Mouse (Mus musculus) forebrain, postnatal 0 days (tissue): ENCODE results near the gene Dab1. TPM values are rescaled to one million over a fixed set of nuclear protein-coding genes. Genes with fewer than 3 reads are reported as not detected.

Source experiments
- ATAC-seq: fragments of 200-750 bp; cut with Nextera tagmentation; 2 replicates; pipeline ENCODE4 v1.8.0; 2017; ENCODE audit warnings: mild to moderate bottlenecking, moderate library complexity
- DNase-seq: peaks from one replicate; pipeline ENCODE4 v3.0.0-alpha.2; 2015
- H3K27ac ChIP-seq: fragments of 300-500 bp; sonication (generic); 2 replicates; pipeline ENCODE4 v1.5.1; 2014; ENCODE audit warnings: low read depth, mild to moderate bottlenecking, antibody characterized with exemption, low read length, moderate library complexity, mixed read lengths
- H3K27me3 ChIP-seq: fragments of 300-500 bp; sonication (generic); 2 replicates; pipeline ENCODE4 v1.6.1; 2014; ENCODE audit warnings: mild to moderate bottlenecking, low read length, mixed read lengths; ENCODE audit not compliant: insufficient read depth
- H3K36me3 ChIP-seq: fragments of 300-500 bp; sonication (generic); 2 replicates; pipeline ENCODE4 v1.6.1; 2014; ENCODE audit warnings: mild to moderate bottlenecking, moderate library complexity; ENCODE audit not compliant: insufficient read depth
- H3K4me1 ChIP-seq: fragments of 300-500 bp; sonication (generic); 2 replicates; pipeline ENCODE4 v1.6.1; 2014; ENCODE audit warnings: antibody characterized with exemption; ENCODE audit not compliant: insufficient read depth
- H3K4me2 ChIP-seq: fragments of 300-500 bp; sonication (generic); 2 replicates; pipeline ENCODE4 v1.6.1; 2014; ENCODE audit warnings: low read depth, mild to moderate bottlenecking, moderate library complexity
- H3K4me3 ChIP-seq: fragments of 300-500 bp; sonication (generic); 2 replicates; pipeline ENCODE4 v1.5.1; 2014; ENCODE audit warnings: low read depth, low read length, mixed read lengths
- H3K9ac ChIP-seq: fragments of 300-500 bp; sonication (generic); 2 replicates; pipeline ENCODE4 v1.6.1; 2014; ENCODE audit warnings: mild to moderate bottlenecking
- H3K9me3 ChIP-seq: fragments of 300-500 bp; sonication (generic); 2 replicates; pipeline ENCODE4 v1.6.1; 2016; ENCODE audit warnings: low read length
- CTCF ChIP-seq: sonication (generic); IDR thresholded peaks from 2 replicates; pipeline ENCODE4 v1.5.1; 2016; ENCODE audit warnings: antibody characterized with exemption, control low read depth, low read depth
- WGBS: fragments of 180-500 bp; shearing (Covaris S2); extraction: QIAGEN DNeasy Blood & Tissue Kit; methylation state at CpG from one replicate; pipeline ENCODE4 v1.1.7; 2014; 5-methylcytosine and 5-hydroxymethylcytosine counted together
- polyA plus RNA-seq: library from polyadenylated mRNA; unstranded; fragments of >200 nt; fragmentation: Nextera tagmentation; extraction: Ambion mirVana; gene quantifications from 2 replicates; pipeline ENCODE4 v1.2.1, GENCODE M21; 2015
- total RNA-seq: library from RNA; depleted of rRNA; stranded (reverse); fragments of >200 nt; gene quantifications from 2 replicates; pipeline ENCODE4 v1.2.3, GENCODE M21; 2014

Gene Dab1
- total and polyA plus RNA-seq, 2 experiments from 2014 or later, result 64.8 to 141 TPM

DNA sequence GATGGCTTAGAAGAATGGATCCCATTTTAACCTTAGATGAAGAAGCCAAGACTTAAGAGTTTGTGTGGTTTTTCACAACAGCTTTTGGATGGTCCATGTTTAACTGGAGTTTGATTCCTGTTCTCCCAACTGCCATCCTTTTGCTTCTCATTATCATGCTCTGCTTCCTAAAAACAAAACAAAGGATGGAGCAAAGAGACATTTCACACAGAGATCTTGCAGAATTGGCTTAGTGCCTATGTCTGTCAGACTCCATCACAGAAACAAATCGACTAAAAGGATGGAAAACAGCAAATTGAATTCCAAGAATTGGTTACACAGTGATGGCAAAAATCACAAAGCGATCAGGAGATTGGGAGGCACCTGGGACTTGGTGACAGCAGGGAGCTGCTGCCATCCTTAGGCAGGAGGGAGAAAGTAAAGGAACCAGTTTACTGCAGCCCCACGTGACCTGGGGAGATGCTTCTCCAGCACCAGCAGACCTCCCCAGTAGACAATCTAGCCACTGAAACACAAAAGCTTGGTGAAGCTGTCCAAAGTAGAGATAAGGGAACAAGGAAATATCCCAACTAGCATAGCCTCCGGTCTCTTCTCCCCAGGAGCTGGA is 132.2 kb downstream of the Dab1 start:
- Histone ChIP-seq H3K9me3 (no peaks in the 10 kb centered on the region), H3K27ac (no peak overlapping the region), H3K9ac (no peak overlapping the region), H3K4me3 (no peak overlapping the region), H3K36me3 (no peaks in the 10 kb centered on the region), H3K4me2 (no peak overlapping the region), H3K27me3 (no peaks in the 10 kb centered on the region), H3K4me1 (no peaks in the 10 kb centered on the region)
- 38% methylated on average over 4 of the region's 4 CpGs for WGBS
- ATAC-seq (peak; percentile 64), DNase-seq (peak; percentile 45)
- peak; percentile 14; the same call in 1 of the 2 replicates for TF ChIP-seq CTCF

DNA sequence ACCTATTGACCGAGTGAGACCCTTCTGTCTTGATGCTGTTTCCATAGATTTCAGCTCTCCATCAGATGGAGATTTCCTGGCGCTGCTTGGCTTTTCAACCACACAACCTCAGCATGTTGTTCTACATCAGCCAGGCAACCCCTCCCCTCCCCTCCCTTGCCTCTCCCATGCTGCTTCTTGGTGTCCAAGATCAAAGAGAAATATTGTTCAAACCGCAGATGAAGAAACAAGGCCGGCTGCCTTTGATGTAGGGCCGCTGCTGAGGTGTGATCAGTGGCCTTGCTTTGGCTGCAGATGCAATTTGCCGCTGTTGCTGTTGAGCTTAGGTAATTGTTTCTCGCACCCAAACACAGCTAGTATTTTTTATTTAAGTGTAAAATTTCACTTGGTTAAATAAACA is 135.4 kb downstream of the Dab1 start:
- Histone ChIP-seq H3K4me3 (no peak overlapping the region), H3K9ac (no peak overlapping the region), H3K27ac (no peak overlapping the region), H3K9me3 (no peaks in the 10 kb centered on the region), H3K4me2 (no peak overlapping the region), H3K4me1 (no peaks in the 10 kb centered on the region), H3K36me3 (no peaks in the 10 kb centered on the region), H3K27me3 (no peaks in the 10 kb centered on the region)
- DNase-seq, result no peak
- WGBS, result 64% methylated on average over 7 of the region's 7 CpGs
- no peak for ATAC-seq
- no peak for TF ChIP-seq CTCF

DNA sequence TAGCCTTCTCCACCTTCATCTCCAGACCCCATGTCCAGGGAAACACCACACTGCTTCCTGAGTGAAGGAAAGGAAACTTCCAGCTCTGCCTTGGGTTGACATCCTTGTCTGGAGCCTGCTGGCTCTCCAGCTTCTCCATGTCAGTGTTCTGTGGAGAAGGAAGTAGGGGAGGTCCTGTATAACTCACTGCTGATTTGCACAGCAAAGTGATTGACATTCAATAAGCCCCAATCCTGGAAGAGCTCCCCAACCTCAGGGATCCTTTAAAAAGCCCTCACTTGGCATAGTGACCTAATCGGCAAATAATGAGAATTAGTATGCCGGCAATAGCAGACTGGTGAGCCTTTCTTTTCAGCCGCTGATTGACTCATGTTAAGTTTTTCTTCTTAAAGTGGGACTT is 138.1 kb downstream of the Dab1 start:
- Histone ChIP-seq H3K9me3 (no peaks in the 10 kb centered on the region), H3K27ac (no peak overlapping the region), H3K36me3 (no peaks in the 10 kb centered on the region), H3K4me1 (no peaks in the 10 kb centered on the region), H3K4me2 (no peak overlapping the region), H3K9ac (no peak overlapping the region), H3K27me3 (no peaks in the 10 kb centered on the region), H3K4me3 (no peak overlapping the region)
- ATAC-seq, result peak; percentile 56; the same call in 1 of the 2 replicates
- WGBS, result 14% methylated on average over 3 of the region's 3 CpGs
- no peak for TF ChIP-seq CTCF
- DNase-seq, result no peak

DNA sequence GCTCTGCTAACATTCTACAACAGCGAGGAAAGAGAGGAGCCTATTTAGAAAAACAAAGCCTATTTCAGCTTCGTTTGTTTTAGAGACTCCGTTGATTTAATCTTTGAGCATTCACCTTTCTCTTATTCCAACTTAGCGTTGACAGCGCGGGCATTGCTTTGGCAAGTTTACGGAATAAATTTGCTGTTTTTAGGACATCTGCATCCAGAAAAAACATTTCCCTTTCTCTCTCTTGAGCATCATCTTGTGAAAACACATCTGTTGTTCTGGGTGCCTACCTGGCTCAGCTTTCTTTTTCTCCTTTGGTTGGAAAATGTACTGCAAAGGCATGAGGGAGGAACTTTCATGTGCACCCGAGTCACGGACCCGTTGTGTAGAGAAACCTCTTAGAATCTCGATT is 143.3 kb downstream of the Dab1 start:
- WGBS, result 69% methylated on average over 11 of the region's 11 CpGs

DNA sequence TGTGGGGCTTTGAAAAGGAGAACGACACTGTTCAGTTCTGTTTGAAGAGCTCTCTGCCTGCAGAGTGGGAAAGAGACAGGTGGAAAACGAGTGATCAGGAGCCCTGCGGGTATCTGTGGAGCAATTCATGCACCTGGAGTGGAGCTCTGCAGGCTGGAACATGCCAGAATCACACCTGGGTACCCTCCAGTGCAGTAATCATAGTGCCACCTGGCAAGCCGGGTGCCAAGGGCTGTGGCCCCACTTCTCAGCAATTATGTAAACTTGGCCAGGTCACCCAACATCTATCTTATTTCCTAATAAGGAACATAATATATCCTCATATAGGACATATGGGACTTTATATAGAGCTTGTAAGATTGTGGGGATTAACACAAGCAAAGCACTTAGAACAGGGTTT is 156.6 kb downstream of the Dab1 start:
- Histone ChIP-seq H3K27ac (no peak overlapping the region), H3K27me3 (no peaks in the 10 kb centered on the region), H3K4me1 (no peaks in the 10 kb centered on the region), H3K9ac (no peak overlapping the region), H3K4me3 (no peak overlapping the region), H3K36me3 (no peaks in the 10 kb centered on the region), H3K4me2 (no peak overlapping the region), H3K9me3 (no peaks in the 10 kb centered on the region)
- TF ChIP-seq CTCF, result no peak
- 71% methylated on average over 4 of the region's 4 CpGs for WGBS
- DNase-seq, result no peak
- no peak for ATAC-seq

More for the DNA sequence above, 143.3 kb downstream of the Dab1 start:
- Histone ChIP-seq H3K4me1 (no peaks in the 10 kb centered on the region), H3K9ac (no peak overlapping the region), H3K4me3 (no peak overlapping the region), H3K4me2 (no peak overlapping the region), H3K27me3 (no peaks in the 10 kb centered on the region), H3K27ac (no peak overlapping the region), H3K36me3 (no peaks in the 10 kb centered on the region), H3K9me3 (no peaks in the 10 kb centered on the region)
- no peak for TF ChIP-seq CTCF
- ATAC-seq (no peak), DNase-seq (no peak)

DNA sequence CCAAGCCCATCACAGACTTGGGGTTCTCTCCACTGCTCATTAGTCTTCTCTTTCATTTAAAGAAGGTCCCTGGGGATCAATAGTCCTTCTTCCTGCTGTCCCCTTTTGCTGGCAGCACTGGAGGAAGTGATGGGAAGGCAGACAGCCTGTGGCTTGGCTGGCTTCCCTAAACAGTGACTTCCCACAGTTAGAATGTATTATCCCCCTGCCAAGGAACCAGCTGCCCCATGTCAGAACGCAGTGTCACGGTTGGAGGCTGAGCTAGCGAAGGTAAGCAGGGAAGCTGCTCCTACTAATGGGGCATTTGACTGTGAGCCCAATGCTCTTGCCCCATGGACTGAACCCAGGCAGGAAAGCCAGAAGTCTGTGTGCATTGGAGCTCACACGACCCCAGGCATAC is 162.2 kb downstream of the Dab1 start:
- 40% methylated on average over 4 of the region's 4 CpGs for whole genome bisulfite sequencing
- Histone ChIP-seq H3K27ac (no peak overlapping the region), H3K27me3 (no peaks in the 10 kb centered on the region), H3K36me3 (no peaks in the 10 kb centered on the region), H3K9me3 (no peaks in the 10 kb centered on the region), H3K4me3 (no peak overlapping the region), H3K4me2 (no peak overlapping the region), H3K4me1 (no peaks in the 10 kb centered on the region), H3K9ac (no peak overlapping the region)
- DNase-seq, result peak; percentile 34
- TF ChIP-seq CTCF, result no peak
- no peak; the same call in 1 of the 2 replicates for ATAC-seq

DNA sequence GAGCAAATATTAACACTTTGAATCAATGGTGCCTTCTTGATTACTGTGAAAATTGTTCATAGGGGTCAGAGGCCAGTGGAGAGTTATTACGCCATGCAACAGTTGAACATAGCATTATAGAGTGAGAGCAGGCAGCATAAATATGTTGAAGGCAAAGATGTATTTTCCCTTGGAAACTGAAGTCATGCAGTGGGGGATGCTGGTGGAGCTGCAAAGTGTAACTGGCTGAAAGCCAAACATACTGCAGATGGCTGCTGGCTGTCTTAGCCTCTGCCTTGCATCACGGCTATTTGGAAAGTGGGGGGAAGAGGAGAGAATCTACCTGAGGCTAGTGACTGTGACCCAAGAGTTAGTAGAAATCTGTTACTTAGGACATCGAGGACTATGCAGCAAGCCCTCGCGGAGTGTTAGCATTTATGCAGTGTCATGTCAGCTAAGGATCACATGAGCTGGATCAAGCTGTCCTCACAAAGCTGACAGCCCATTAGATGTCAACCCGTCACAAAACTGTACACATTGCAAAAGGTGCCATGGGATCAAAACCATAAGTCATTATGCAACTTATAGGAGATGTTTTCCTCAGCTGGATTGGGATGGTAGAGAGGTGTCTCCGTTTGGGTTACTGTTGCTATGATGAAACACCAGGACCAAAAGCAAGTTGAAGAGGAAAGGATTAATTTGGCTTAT is 164.5 kb downstream of the Dab1 start:
- no peak for TF ChIP-seq CTCF
- peak; percentile 35 for DNase-seq
- no peaks in the 10 kb centered on the region for H3K36me3 ChIP-seq
- ATAC-seq, result no peak
- no peaks in the 10 kb centered on the region for H3K27me3 ChIP-seq
- WGBS, result 82% methylated on average over 7 of the region's 7 CpGs
- H3K4me1 ChIP-seq, result no peaks in the 10 kb centered on the region
- H3K4me3 ChIP-seq, result no peak overlapping the region
- no peak overlapping the region for H3K9ac ChIP-seq
- no peak overlapping the region for H3K4me2 ChIP-seq
- H3K27ac ChIP-seq, result no peak overlapping the region
- H3K9me3 ChIP-seq, result no peaks in the 10 kb centered on the region
